Mouse (Mus musculus) layer of hippocampus, adult 18-20 months (tissue): ENCODE measurements around the gene Rnf8. TPM values are rescaled to one million over a fixed set of nuclear protein-coding genes. Genes with fewer than 3 reads are reported as not detected.
"Not testable (repeated sequence)": the region's sequence is repeated elsewhere in the genome, so short reads cannot be mapped to it uniquely, and the experiment has no call there.

Experiments
- DNase-seq, 2 experiments: peaks; one replicate each; pipeline ENCODE4 v3.0.0; 2022; ENCODE audit warnings: low spot score in 2 of 2
- long read RNA-seq: library from polyadenylated mRNA; stranded (forward); transcript quantifications from one replicate; pipeline ENCODE4 v2.0.0, GENCODE M21; 2021
- total RNA-seq, 2 experiments: library from RNA; stranded (reverse); gene quantifications; 2 replicates each; pipeline ENCODE4 v1.2.3; 2021

The Rnf8 gene
- total RNA-seq: 10 to 100 TPM; 46.2 to 47.2 TPM
- long read RNA-seq, full-length matches to known transcripts: 65 of 68 reads
- long read RNA-seq, partial matches to known transcripts: 1 of 68 reads
- long read RNA-seq, other reads (novel, unspliced or antisense): 2 of 68 reads

DNA sequence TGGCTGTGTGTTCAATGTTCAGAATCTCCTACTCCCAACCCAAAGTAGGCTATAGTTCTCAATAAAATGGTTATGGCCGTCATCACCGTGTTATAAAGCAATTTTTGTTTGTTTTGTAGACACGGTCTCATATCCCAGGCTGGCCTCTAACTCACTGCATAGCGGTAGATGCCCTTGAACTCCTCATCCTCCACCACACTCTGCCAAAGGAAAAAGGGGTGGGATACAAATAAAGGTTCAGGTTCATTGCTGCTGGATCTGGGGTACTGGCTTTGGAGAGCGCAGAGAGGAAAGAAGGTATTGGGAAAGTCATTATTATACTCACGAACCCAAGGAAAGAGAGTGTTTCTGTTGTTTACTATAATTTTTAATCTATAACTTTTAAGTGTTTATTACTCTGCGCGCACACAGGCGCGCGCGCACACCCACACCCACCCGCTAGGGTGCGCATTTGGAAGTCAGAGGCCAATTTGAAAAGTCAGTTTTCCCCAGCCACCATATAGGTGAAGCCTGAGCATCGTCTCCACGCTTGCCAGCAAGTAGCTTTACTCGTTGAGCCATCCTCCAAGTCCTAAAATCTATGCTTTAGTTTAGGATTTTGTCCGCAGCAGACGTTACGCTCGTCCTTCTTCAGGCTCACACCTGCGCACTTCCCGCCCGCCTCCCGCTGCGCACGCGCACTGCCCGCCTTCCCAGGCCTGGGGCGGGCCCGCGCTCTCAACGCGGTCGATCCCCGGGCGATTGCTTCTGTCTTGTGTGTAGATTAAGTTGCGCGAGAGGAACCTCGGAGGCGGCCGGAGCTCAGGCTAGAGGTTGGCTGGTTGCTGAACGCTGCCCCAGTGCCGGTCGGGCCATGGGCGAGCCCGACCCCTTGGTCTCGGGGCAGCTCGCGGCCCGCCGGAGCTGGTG lies at the start of gene Rnf8, which contains the start of gene Gm28043:
TSS of gene Rnf8 (plus strand) at position 676 of the 909 bp plus-strand sequence.
TSS of gene Gm28043 (plus strand) at position 762 of the 909 bp plus-strand sequence.
- DNase-seq: peak; percentile 91 to 95

DNA sequence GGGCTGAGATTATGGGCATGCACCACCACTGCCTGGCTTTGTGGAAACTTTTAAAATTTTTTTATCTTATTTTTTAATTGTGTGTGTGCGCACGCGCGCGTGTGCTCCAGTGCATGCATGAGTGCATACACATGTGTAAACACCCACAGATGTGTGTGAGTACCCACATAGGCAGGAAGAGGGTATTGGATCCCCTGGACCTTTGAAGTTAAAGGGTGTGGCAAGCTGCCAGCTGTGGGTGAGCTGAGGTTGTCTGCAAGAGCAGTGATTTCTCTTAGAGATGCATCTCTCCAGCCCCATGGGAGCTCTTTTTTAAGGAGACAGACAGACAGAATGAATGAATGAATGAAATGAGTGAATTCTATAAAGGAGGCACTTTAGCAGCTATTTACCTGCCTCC lies 49.1 kb upstream of the Rnf8 start:
- DNase-seq: no peak

DNA sequence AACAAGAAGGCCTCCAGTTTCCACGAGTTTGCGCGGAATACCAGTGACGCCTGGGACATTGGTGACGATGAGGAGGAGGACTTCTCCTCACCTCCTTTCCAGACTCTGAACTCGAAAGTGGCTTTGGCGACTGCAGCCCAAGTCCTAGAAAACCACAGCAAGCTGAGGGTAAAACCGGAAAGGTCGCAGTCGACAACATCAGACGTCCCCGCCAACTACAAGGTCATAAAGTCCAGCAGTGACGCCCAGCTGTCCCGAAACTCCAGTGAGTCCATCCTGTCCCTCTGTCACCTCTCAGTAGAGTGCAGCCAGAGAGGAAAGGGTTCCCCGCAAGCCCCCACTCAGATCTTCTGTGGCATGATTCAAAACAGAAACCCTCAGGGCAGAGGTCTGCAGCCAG lies 46.2 kb upstream of the Rnf8 start:
- no peak for DNase-seq

DNA sequence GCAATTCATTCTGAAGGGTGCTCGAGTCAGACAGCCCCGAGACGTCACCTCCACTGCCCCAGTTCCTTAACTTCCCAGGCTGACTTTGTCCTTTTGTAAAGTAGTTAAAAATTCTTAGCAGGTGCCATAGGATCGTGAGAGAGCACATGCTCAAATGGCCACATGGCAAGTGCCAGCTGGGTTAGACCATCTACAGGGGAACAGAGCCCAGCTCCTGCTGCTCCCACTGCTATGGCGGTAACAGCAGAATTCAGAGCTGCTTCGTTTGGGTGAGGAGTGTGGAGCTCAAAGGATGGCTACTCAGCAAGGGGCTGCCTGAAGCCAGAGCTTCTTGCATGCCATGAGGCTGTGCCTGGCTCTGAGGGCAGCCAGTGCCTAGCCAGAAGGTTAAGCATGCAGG lies 44.8 kb upstream of the Rnf8 start:
- DNase-seq: no peak

DNA sequence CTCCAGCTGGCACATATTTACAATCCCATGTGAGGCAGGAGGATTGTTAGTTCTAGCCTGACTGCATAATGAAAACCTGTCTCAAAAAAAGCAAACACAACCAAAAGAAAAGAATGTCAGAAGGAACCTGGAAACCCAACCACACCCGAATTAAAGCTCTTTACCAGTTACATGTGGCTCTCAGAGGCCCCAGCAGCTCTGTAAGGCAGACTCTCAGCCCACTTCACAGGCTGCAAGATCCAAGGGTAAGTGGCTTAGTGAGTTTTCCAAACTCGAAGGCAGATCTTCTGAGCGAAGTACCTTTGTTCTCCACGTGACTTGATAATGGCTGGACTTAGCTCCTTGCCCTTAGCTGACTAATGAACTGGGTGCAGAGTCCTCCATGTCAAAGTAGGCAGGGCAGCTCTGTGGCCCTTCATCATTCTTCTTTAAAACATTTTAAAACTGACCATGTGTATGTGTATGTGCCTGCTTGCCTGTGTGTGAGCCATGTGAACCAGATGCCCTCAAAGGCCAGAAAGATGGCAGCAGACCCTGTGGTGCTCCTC lies 34.9 kb upstream of the Rnf8 start:
- DNase-seq: no peak

DNA sequence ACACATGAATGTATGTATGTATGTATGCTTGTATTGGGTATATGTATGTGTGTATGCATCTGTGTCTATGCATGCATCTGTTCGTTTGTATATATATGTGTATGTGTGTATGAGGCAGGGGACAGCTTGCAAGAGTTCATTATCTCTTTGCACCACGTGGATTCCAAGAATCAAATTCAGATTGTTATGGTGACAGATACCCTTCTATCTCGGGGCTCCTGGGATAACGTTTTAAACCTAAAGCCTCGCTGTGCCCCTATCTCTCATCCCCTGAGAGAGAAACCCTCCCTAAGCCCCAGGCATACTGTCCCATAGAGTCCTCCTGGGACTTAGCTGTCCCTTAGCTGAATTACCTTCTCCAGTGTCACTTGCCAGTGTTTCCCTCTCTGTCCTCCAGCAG lies 31.0 kb upstream of the Rnf8 start:
- DNase-seq: no peak

DNA sequence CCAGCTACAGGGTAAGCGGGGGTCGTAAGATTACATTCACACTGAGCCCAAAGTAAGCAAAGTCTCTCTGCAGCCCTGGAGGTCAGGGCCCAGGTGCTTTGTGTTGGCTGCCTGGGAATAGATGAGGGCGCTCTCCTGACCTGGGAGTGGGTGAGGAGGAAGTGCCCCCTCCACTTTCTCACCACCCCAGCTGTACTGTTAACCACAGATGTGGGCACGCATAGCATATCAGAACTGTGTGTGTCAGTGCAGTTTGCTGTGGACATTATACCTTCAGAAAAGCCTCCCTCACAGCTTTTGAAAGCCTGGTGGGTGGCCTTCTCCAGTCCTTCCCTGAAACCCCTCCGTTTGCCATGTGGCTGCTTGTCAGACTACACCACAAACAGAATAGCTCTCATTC lies 30.3 kb upstream of the Rnf8 start:
- peak in 1 of 2 experiments; percentile 24 for DNase-seq

DNA sequence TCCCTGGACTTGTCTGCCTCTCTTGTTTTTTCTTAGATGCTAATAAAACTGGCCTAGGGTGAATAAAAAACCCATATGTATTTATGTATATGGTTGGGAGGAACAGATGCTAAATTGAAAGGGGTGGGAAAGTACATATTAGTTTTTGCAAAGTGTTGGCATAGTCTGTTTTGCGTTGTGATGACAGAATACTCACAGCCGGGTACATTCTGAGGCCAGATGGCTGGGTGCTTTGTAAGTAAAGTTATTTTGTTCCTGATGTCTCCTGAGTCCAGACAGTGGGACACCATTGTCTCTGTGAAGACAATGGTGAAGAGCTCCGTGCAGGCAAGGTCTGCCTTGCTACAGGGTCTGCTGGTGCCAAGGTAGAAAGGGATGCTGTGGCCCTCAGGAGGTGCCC lies 29.9 kb upstream of the Rnf8 start:
- DNase-seq: peak in 1 of 2 experiments; percentile 80

DNA sequence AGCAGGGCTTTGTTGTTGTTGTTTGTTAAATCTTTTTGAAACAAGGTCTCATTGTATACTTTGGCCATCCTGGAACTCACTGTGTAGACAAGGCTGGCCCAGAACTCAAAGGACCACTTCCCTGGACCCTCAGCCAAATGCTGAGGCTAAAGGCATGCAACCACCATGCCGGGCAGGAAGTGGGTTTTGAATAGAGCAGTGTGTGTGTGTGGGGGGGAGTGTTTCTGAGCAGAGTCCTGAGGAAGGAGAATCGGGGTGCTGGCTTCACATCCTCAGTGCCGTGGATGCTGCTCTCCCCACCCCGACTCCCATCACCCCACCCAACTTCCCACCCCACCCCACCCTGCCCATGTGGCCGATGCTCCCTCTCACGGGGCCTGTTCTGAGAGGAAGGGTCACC lies 29.1 kb upstream of the Rnf8 start:
- DNase-seq: no peak

DNA sequence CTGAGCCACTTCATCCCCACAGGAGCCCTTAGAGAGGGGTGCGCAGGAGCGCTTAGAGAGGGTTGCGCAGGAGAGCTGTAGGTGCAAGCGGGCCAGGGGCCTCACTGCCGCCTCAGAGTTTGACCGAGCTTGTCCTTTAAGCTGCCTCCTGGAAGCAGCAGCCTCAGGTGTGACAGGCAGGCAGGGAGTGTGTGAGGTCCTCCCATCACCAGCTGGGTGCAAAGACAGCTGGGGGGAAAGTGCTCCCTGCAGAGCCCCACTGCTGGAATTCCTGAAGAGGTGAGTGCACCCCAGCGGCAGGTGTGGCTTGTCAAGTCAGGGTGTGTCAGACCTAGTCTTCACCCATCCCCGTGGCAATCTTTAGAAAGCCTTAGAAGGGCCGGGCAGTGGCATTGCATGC lies 27.7 kb upstream of the Rnf8 start:
- DNase-seq: no peak

DNA sequence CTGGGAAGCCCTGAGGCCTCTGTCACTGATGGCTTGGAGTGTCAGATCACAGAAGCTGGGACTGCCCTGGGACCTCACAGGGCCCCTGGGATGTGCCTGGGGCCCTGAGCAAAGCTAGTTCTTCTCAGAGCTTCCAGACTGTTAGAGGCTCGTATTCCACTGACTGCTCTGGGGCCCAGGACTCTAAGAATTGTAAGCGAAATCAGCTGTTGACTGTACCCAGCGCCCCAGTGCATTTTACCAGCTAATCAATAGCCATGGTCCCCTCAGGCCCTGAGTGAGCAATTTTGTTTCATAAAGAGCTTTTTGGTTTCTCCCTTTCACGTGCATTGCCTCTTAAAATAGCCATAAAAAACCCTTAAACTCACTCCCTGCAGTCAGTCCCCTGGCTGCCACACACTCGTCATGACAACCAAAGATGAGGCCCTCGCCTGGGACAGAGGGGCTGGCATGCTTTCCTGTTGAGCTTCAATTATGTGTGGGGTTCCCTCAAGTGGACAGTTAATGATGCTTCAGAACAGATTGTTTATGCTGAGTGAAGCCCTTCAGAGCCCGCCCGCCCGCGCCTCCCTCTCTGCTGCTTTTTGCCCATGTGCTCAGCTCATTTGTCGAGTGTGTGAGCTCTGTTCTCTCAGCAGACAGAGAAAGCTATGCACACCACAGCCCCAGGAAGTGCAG lies 25.2 kb upstream of the Rnf8 start:
- peak; percentile 31 to 50 for DNase-seq

DNA sequence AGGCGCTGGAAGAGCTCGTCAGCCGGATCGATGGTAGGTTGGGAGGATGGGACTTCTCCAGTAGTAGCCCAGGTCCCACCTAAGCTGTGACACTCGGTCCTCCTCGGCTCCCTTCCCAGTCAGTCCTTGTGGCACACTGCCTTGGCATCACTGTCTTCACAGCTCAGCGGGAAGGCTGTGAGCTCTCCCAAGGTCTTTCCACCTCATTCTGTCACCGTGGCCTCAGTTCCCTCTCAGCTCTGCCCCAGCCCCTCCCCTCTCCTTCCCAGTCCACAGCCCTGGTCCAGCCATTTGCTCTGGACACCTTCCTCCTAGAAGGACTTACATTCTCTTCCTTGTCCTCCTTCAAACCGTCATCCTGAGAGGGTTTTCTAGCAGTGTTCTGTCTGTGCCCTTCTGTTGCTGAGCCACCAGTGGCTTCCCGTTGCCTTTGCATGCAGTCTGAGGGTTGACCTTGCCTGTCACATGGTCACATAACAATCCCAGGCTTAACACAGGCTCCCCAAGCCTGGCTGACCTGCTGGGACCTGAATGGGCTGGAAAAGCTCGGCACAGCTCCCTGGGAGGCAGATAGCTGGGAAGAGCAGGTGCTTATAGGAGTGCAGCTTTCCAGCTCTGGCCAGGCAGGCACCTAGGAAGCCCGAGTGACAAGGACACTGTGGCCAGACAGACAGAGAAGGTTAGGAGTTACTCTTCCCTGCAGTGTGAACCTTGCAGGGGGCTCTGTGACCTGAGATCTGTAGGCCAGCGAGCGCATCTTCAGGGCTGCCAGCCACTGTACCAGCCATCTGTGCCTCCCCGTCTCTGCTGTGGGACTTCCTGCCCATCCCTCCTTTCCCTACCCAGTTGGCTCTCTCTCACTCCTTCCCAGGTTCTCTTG lies 18.5 kb upstream of the Rnf8 start:
- DNase-seq: no peak

DNA sequence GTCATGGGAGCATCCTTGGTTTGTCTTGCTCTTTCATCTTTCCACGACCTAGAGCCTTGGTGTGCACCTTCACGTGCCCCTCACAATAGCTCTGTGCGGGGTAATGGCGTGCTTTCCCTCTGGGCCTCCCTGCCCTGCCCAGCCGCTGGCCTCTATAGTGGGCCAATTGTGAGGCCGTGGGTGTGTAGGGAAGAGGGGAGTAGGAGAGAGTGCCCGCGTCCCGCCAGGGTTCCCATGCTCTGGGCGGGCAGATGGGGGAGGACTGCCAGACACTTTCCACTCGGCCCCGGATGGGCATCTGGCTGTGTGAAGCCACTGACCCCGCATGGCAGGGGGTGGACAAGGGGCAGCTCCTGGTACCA lies 17.8 kb upstream of the Rnf8 start:
- DNase-seq: no peak

DNA sequence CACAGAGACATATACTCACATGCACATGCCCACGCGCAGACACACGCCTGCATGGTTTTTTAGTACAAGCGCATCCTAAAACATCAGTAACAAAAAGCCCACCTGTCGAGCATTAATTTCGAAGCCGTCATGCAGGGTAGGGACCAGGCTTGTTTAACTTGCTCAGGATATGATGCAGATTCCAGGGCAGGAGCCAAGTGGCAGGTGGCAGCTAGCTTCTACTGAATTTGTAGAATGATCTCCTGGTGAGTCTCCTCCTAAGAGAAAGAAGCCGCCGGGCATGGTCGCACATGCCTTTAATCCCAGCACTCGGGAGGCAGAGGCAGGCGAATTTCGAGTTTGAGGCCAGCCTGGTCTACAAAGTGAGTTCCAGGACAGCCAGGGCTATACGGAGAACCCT lies 15.5 kb upstream of the Rnf8 start:
- no peak for DNase-seq

DNA sequence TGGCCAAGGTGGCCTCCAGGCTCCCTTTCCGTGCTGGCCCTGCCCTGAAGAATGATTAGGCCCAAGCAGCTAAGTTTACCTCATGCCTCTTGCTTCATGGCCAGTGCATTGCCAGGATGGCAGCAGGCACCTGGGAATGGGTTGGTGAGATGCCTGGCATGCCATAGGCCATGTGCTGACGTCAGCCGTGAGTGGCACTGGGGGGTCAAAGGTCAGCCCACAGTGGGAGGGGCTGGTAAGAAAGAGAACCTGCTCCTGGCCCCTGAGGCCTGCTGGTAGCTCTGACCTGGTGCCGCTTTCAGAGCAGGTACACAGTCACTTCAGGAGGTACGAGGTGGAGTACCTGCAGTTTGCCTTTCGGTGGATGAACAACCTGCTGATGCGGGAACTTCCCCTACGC lies 15.1 kb upstream of the Rnf8 start:
- no peak for DNase-seq

DNA sequence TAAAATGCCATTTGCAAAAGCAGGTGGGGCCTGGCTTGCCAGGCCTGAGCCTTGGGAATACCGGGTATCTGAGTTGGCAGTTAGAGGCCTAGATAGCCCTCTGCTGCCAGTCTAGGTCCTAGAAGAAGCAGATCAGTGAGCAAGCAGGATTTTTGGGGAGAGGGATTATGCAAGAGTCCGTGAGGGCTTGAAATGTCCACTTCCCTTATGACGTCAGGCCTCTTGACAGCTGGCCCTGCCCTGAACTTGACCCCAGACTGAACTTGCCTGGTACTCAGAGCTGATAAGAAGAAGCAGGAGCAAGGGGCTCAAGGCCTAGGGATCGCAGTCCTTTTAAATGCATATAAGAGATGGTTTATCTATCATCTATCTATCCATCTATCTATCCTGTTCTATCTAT lies 13.2 kb upstream of the Rnf8 start:
- DNase-seq: no peak

DNA sequence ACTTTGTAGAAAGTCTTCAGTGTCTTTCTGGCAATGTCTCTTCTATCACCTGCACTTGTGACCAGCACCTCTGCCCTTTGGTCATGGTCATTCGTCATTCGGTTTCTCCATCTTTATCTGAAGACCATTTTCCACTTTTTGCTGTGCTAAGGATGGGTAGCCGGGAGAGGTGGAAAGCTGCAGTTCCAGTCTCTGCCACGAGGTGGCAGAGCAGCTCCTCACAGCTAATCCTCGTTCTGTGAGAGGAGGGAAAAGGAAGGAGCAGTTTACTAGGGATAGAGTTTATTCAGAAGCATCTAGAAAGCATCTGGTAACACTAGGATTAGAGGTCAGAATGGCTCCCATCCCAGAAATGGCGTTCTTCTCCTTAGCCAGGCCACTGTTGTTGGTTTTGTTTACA lies 11.3 kb upstream of the Rnf8 start:
- peak; percentile 64 to 87 for DNase-seq

DNA sequence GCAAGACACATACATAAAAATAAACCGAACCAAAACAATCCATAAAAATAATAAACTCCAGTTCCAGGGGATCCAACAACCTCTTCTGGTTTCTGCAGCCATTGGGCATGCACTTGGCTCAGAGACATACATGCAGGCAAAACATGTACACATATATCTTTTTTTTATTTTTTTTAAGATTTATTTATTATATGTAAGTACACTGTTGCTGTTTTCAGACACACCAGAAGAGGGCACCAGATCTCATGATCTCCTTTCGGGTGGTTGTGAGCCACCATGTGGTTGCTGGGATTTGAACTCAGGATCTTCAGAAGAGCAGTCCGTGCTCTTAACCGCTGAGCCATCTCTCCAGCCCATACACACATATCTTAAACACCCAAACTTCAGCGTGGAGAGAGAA lies 1.1 kb upstream of the Rnf8 start:
- not testable (repeated sequence) for DNase-seq

DNA sequence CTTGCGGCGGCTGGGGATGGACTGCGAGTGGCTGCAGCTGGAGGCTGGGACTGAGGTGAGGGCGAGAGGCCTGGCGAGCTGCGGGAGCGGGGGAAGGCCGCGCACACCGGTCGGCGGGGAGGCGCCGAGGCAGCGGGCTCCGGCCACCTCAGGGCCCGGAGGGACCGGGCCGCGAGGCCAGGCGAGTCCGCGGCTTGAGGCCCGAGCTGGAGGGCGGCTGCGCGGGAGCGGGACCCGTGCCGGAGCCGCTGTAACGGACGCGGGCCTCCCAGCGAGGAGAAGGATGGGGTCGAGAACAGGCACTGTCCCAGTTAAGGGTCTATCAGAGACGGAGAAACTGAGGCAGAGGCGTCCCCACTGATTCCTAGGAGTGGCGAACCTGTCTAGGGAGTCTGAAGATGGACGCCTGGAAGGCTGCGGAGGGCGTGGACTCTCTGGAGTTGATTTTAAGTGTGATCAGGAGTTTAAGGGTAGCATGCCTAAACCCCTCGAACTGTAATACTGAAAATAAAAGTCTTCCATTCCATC lies 498 bp downstream of the Rnf8 start:
- no peak for DNase-seq

DNA sequence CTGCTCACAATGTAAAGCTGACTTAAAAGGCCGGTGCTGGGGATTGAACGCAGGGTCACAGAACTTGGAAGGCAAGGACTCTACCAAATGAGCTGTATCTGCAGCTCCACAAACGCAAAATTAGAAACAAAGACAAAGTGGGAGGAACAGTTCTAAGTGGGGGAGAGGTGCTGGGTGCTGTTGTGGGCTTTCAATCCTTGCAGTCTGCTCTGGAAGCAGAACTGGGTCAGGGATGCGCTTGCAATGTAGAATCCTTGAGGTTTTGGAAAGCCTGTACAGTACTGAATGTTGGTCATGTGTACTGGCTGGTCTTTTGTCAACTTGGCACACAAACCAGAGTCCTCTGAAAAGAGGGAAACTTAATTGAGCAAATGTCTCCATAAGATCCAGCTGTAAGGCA lies 1.0 kb downstream of the Rnf8 start:
- peak in 1 of 2 experiments; percentile 19 for DNase-seq

DNA sequence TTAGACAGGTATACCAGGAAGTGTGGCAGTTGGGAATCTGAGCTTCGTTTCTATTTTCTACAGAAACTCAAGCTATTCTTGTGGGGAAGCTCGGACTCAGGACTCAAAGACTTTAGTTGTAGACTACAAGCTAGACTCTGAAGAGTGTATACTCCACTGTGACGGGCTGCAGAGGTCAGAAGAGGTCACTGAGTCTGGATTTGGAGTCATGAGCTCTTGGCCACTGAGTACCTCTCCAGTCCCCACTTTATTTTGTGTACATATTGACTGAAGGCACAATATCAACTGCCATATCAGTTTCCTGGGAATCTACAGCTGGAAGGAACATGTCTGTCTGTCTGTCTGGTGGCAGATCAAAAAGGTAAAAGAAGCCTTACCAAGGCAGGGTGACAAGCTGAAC lies 4.6 kb downstream of the Rnf8 start:
- no peak for DNase-seq
